Mouse (Mus musculus) forebrain, embryonic 13.5 days (tissue): Measurements from ENCODE around the gene Flna. TPM values are rescaled to one million over a fixed set of nuclear protein-coding genes. Genes with fewer than 3 reads are reported as not detected.
A peak's percentile ranks its signal among the peaks of the same experiment; 100 is the strongest.

Source experiments
- ATAC-seq: fragments of 200-750 bp; cut with Nextera tagmentation; 2 replicates; pipeline ENCODE4 v1.8.0; 2017
- H3K27ac ChIP-seq: fragments of 300-500 bp; sonication (generic); 2 replicates; pipeline ENCODE4 v1.5.1; 2015; ENCODE audit warnings: inconsistent platforms, mild to moderate bottlenecking, moderate library complexity
- H3K27me3 ChIP-seq: fragments of 300-500 bp; sonication (generic); 2 replicates; pipeline ENCODE4 v1.6.1; 2015; ENCODE audit warnings: mild to moderate bottlenecking, inconsistent platforms
- H3K36me3 ChIP-seq: fragments of 300-500 bp; sonication (generic); 2 replicates; pipeline ENCODE4 v1.6.1; 2015; ENCODE audit warnings: mild to moderate bottlenecking, inconsistent platforms; ENCODE audit not compliant: poor library complexity, severe bottlenecking
- H3K4me1 ChIP-seq: fragments of 300-500 bp; sonication (generic); 2 replicates; pipeline ENCODE4 v1.6.1; 2015; ENCODE audit warnings: inconsistent platforms
- H3K4me2 ChIP-seq: fragments of 300-500 bp; sonication (generic); 2 replicates; pipeline ENCODE4 v1.6.1; 2015; ENCODE audit warnings: inconsistent platforms, mild to moderate bottlenecking, moderate library complexity
- H3K4me3 ChIP-seq: fragments of 300-500 bp; sonication (generic); 2 replicates; pipeline ENCODE4 v1.5.1; 2015; ENCODE audit warnings: mild to moderate bottlenecking, inconsistent platforms
- H3K9ac ChIP-seq: fragments of 300-500 bp; sonication (generic); 2 replicates; pipeline ENCODE4 v1.6.1; 2015; ENCODE audit warnings: mild to moderate bottlenecking, inconsistent platforms
- H3K9me3 ChIP-seq: fragments of 300-500 bp; sonication (generic); replicated peaks from 2 replicates; pipeline ENCODE4 v1.6.1; 2016; ENCODE audit warnings: inconsistent platforms
- WGBS: fragments of 180-500 bp; shearing (Covaris S2); methylation state at CpG from one replicate; pipeline ENCODE4 v1.1.7; 2015; 5-methylcytosine and 5-hydroxymethylcytosine counted together
- polyA plus RNA-seq: library from polyadenylated mRNA; unstranded; fragments of >200 nt; fragmentation: Nextera tagmentation; extraction: Ambion mirVana; gene quantifications from 2 replicates; pipeline ENCODE4 v1.2.1, GENCODE M21; 2015

Gene Flna
- 102 and 128 TPM in 2 replicates for polyA plus RNA-seq

GRCm38 (mm10) chrX:74249615-74250014, at the start of gene Flna:
TSS of gene Flna (minus strand) at chrX:74249820.
- Histone ChIP-seq H3K27ac (no peak within 1 kb of the TSS), H3K4me1 (peaks cover 7% of the 10 kb centered on the region; the same call in 1 of the 2 replicates), H3K4me3 (peak within 1 kb of the TSS; percentile 43), H3K9ac (peak within 1 kb of the TSS; percentile 68), H3K36me3 (no peaks in the 10 kb centered on the region), H3K27me3 (no peaks in the 10 kb centered on the region), H3K9me3 (no peaks in the 10 kb centered on the region), H3K4me2 (peak within 1 kb of the TSS; percentile 64)
- no peak for ATAC-seq
- 17% methylated on average over 38 of the region's 38 CpGs for WGBS

GRCm38 (mm10) chrX:74298348-74298747, 48.7 kb upstream of the Flna start:
- Histone ChIP-seq H3K36me3 (peaks cover 34% of the 10 kb centered on the region), H3K27ac (no peak overlapping the region), H3K27me3 (no peaks in the 10 kb centered on the region), H3K4me3 (no peak overlapping the region), H3K4me2 (no peak overlapping the region), H3K9me3 (no peaks in the 10 kb centered on the region), H3K4me1 (peaks cover 8% of the 10 kb centered on the region; the same call in 1 of the 2 replicates), H3K9ac (no peak overlapping the region)
- WGBS = 86% methylated on average over 1 of the region's 1 CpGs
- no peak for ATAC-seq

- no peaks in the 10 kb centered on the region for H3K27me3 ChIP-seq
- ATAC-seq = peak; percentile 99
- WGBS = 16% methylated on average over 36 of the region's 37 CpGs
- H3K4me2 ChIP-seq = peak within 1 kb of the TSS; percentile 71
- peaks cover 22% of the 10 kb centered on the region for H3K36me3 ChIP-seq
- H3K4me3 ChIP-seq = peak within 1 kb of the TSS; percentile 65
- H3K4me1 ChIP-seq = peaks cover 8% of the 10 kb centered on the region; the same call in 1 of the 2 replicates
- H3K27ac ChIP-seq = peak within 1 kb of the TSS; percentile 54
- peak within 1 kb of the TSS; percentile 81 for H3K9ac ChIP-seq
- H3K9me3 ChIP-seq = no peaks in the 10 kb centered on the region
Measured at GRCm38 (mm10) chrX:74296538-74297448, 47.2 kb upstream of the Flna start, which contains the start of gene Atp6ap1. TSS of gene Atp6ap1 (plus strand) at chrX:74297097.

- peaks cover 11% of the 10 kb centered on the region; the same call in 1 of the 2 replicates for H3K36me3 ChIP-seq
- H3K9me3 ChIP-seq = no peaks in the 10 kb centered on the region
- H3K27me3 ChIP-seq = no peaks in the 10 kb centered on the region
- no peak overlapping the region for H3K4me2 ChIP-seq
- WGBS = 86% methylated on average over 4 of the region's 4 CpGs
- no peak overlapping the region for H3K27ac ChIP-seq
- H3K9ac ChIP-seq = no peak overlapping the region
- no peak for ATAC-seq
- no peak overlapping the region for H3K4me3 ChIP-seq
- H3K4me1 ChIP-seq = peaks cover 8% of the 10 kb centered on the region; the same call in 1 of the 2 replicates
Measured at GRCm38 (mm10) chrX:74293431-74293830, 43.8 kb upstream of the Flna start.

- peak overlapping the region; percentile 57 for H3K4me3 ChIP-seq
- H3K4me1 ChIP-seq = peaks cover 17% of the 10 kb centered on the region
- H3K36me3 ChIP-seq = peaks cover 2% of the 10 kb centered on the region; the same call in 1 of the 2 replicates
- peak overlapping the region; percentile 72 for H3K4me2 ChIP-seq
- no peaks in the 10 kb centered on the region for H3K9me3 ChIP-seq
- H3K27ac ChIP-seq = peak overlapping the region; percentile 78
- 33% methylated on average over 5 of the region's 5 CpGs for WGBS
- H3K27me3 ChIP-seq = no peaks in the 10 kb centered on the region
- peak; percentile 20 for ATAC-seq
- H3K9ac ChIP-seq = peak overlapping the region; percentile 82
Measured at GRCm38 (mm10) chrX:74283092-74283437, 33.4 kb upstream of the Flna start.

- no peaks in the 10 kb centered on the region for H3K36me3 ChIP-seq
- peak overlapping the region; percentile 72 for H3K4me2 ChIP-seq
- peak overlapping the region; percentile 82 for H3K9ac ChIP-seq
- H3K27ac ChIP-seq = peak overlapping the region; percentile 78
- peaks cover 17% of the 10 kb centered on the region for H3K4me1 ChIP-seq
- peak; percentile 89 for ATAC-seq
- H3K4me3 ChIP-seq = peak overlapping the region; percentile 57
- WGBS = 19% methylated on average over 39 of the region's 39 CpGs
- no peaks in the 10 kb centered on the region for H3K9me3 ChIP-seq
- no peaks in the 10 kb centered on the region for H3K27me3 ChIP-seq
Measured at GRCm38 (mm10) chrX:74282395-74283091, 32.9 kb upstream of the Flna start.

- peak; percentile 63 for ATAC-seq
- no peaks in the 10 kb centered on the region for H3K36me3 ChIP-seq
- H3K4me1 ChIP-seq = peaks cover 17% of the 10 kb centered on the region
- no peaks in the 10 kb centered on the region for H3K9me3 ChIP-seq
- H3K4me2 ChIP-seq = peak within 1 kb of the TSS; percentile 72
- WGBS = 13% methylated on average over 16 of the region's 16 CpGs
- peak within 1 kb of the TSS; percentile 57 for H3K4me3 ChIP-seq
- H3K27ac ChIP-seq = peak within 1 kb of the TSS; percentile 78
- H3K27me3 ChIP-seq = no peaks in the 10 kb centered on the region
- H3K9ac ChIP-seq = peak within 1 kb of the TSS; percentile 82
Measured at GRCm38 (mm10) chrX:74281732-74282394, 32.2 kb upstream of the Flna start, which contains the start of the genes Taz and Dnase1l1. TSS of gene Taz (plus strand) at chrX:74281912. TSS of gene Dnase1l1 (minus strand) at chrX:74282337.

- no peak overlapping the region for H3K27ac ChIP-seq
Measured at GRCm38 (mm10) chrX:74281041-74281731, 31.6 kb upstream of the Flna start.

GRCm38 (mm10) chrX:74277916-74278315, 28.3 kb upstream of the Flna start:
- Histone ChIP-seq H3K4me3 (no peak overlapping the region), H3K36me3 (peaks cover 6% of the 10 kb centered on the region; the same call in 1 of the 2 replicates), H3K27me3 (no peaks in the 10 kb centered on the region), H3K9me3 (no peaks in the 10 kb centered on the region), H3K4me2 (no peak overlapping the region), H3K27ac (no peak overlapping the region), H3K9ac (no peak overlapping the region), H3K4me1 (0 out of 2 replicates have a peak, but pooled peaks cover 7% of the 10 kb centered on the region)
- whole genome bisulfite sequencing = 75% methylated on average over 8 of the region's 8 CpGs
- ATAC-seq = no peak

More at GRCm38 (mm10) chrX:74281041-74281731, 31.6 kb upstream of the Flna start:
- no peak for ATAC-seq
- Histone ChIP-seq H3K36me3 (no peaks in the 10 kb centered on the region), H3K9me3 (no peaks in the 10 kb centered on the region), H3K4me1 (peaks cover 17% of the 10 kb centered on the region), H3K4me3 (peak overlapping the region; percentile 57), H3K9ac (peak overlapping the region; percentile 82), H3K4me2 (peak overlapping the region; percentile 72), H3K27me3 (no peaks in the 10 kb centered on the region)
- WGBS = 17% methylated on average over 14 of the region's 14 CpGs

- Histone ChIP-seq H3K27ac (no peak overlapping the region), H3K9me3 (no peaks in the 10 kb centered on the region), H3K4me1 (peaks cover 11% of the 10 kb centered on the region; the same call in 1 of the 2 replicates), H3K36me3 (peaks cover 12% of the 10 kb centered on the region; the same call in 1 of the 2 replicates), H3K4me2 (no peak overlapping the region), H3K27me3 (no peaks in the 10 kb centered on the region), H3K9ac (no peak overlapping the region), H3K4me3 (no peak overlapping the region)
- 29% methylated on average over 10 of the region's 10 CpGs for WGBS
- no peak for ATAC-seq
Measured at GRCm38 (mm10) chrX:74273422-74274322, 24.1 kb upstream of the Flna start.
